Mouse (Mus musculus): ENCODE measurements at regions not wholly inside any gene's neighbourhood (a gene's known extent, or its start where the extent isn't known, plus 50 kb on each side); places are given as distances from the start of the nearest gene placed in this dataset.

- TF ChIP-seq EP300 (optimal IDR thresholded peaks at IDR 0.05) (no peak), CTCF (IDR thresholded peaks at IDR 0.05; ENCODE audit: low read depth) (no peak)
Measured at GRCm38 (mm10) chr4:55734331-55734730, 202.1 kb upstream of the Klf4 start.

Measured in stomach, postnatal 0 days (tissue).